Mouse (Mus musculus): ENCODE measurements at regions not wholly inside any gene's neighbourhood (a gene's known extent, or its start where the extent isn't known, plus 50 kb on each side); places are given as distances from the start of the nearest gene placed in this dataset.

DNA sequence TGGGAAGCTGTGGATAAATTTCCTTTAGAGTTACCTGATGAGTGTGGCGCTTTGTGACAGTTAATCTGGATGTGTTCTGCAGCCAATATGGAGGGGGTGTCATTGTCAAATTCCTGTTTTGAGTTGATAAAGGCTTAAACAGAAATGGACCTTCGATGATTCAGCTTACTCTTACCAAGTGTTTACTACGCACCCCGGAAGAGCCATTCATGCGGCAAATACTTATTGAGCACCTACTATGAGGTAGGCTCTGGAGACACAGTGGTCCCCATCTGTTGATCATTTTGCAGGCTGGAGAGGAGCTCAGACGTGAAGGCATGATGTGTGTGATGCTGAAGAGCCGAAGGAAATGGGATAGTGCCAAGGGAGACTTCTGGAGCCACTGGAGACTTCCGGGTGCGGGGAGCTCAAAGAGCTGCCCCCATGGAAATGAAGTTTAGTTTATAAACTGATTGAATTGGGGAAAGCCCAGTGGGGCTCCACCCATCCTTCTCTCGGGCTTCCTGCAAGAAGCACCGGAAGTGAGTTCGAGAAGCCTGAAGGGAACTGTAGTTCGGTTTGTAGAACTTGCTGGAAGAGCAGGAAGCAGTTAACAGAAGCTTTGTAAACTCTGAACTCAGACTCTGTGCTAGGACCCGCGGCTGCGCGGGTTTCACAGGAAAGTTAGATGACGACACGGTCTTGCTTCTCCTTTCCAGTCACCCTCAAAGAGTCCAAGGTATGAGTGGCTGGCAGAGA lies 187.7 kb downstream of the Katnal1 start:
- DNase-seq = peak in 1 of 2 experiments; percentile 17

DNA sequence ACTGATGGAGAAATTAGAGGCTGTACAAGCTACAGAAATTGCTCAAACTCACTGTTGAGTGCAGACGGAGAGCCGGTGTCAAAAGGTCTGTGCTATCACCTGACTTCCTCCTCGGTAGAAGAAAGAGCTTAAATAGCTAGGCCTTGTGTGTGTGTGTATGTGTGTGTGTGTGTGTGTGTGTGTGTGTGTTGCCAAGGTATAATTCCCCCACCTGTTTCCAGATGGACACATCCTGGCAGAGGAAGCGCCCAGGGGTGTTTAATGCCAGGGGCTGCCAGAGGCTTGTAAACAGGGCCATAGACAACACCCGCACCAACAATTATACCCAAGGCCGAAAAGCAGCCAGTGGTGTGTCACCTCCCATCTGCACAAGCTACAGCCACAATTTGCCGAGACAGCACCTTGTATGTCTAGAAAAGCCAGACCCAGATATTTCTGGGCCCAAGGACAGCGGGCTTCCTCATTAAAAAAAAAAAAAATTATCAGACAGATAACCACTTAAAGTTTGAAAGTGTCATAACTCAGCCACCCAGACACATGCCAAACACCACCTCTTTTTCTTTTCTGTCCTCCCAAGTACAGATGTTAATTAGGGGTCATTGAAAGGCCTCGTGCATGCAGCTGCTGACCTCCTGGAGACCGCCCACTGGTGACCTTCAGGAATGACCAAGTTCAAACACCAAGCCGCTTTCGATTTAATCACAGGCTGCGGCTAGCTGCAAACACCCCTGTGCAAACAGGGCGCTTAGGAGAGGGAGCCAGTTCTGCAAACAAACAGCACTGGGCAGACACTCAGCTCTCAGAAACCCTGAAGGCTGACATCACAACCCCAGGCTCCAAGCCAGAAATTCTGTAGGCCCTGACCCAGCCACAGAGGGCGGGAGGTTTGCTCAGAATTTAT lies 188.0 kb upstream of the Ubl3 start:
- DNase-seq = peak; percentile 86 to 89

DNA sequence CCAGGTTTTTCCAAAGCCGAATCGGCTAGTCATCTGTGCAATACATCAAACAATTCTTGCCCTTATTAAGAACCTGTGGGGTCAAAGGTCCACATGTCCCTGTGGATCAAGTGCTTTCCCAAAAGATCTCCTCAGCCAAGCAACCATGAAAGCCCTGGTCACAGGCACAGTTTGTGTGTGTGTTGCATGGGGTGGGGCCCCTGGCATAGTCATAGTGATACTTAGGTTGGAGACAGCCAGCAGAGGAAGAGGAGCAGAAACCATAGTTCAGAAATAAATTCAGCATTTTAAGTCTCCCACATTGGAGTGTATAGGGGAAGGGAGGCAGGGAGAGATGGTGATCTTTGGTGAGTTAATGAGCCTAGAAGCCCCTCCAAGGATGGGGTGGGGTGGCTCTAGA lies 187.1 kb upstream of the Ubl3 start:
- DNase-seq = no peak

DNA sequence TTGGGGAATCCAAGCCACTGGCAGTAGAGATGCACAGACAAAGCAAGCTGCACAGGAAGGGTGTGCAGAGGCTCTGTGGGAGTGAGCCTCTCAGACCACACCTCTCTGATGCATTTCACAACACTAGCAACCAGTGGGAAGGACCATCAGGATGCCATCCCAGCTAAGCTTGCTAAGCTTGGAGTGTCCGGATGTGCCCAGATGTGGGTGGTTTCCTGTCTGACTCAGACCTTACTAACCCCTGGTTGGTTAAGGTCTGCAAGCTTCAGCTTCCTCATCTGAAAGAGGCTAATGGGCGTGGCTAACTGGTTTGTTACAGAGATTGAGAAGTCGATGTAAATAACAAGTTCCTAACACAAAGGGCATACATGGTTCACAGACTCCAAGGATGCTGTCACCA lies 186.6 kb upstream of the Ubl3 start:
- no peak for DNase-seq

DNA sequence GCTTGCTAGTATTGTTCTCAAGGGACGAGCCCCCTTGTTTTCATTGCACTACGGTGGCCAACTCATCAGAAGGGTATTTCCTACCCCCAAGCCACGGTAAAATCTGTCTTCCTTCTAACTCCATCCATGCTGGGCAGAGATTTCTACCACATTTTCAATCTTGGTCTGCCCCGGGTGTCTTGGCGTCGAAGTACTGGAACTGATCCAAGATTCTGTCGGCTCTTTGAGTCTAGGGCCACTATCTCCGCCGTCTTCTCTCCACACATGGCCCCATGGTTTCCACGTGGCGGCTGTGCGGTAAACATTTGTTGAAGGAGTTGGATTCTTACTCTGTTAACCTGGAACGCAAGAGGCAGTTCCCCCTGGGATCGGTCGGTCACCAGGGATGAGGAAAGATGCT lies 177.0 kb upstream of the Ubl3 start:
- no peak for DNase-seq

DNA sequence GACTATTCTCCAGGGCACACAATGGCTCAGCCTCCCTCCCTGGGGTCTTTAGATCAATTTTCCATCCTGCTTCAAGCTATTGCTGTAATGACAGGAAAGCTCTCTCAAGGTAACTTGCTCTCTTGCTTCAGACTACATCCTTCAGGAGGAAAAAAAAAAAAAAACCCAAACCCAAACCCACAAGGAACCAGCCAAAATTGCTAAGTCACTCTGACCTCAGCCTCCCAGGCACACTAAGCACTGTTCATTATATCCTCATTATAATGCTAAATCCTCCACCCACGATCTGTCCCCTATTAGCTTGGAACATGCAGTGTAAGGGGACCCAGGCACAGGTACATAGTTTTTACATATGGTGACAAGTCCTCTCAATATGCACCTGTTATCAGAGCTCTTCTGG lies 175.9 kb upstream of the Ubl3 start:
- DNase-seq = no peak

DNA sequence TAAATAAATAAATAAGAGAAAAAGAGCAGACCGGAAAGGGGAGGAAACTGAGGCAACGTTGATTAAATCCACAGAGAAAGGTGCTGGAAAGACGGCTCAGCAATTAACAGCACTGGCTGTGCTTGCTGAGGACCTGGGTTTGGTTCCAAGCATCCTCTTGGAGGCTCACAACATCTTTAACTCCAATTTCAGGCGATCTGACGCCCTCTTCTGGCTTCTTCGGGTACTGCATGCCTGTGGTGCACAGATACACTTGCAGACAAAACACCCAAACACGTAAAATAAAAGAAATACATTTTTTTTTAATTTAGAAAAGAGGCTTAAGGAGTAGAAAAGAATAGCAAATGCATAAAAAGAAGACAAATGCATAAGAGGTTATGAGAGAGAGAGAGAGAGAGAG lies 173.9 kb upstream of the Ubl3 start:
- no peak for DNase-seq

DNA sequence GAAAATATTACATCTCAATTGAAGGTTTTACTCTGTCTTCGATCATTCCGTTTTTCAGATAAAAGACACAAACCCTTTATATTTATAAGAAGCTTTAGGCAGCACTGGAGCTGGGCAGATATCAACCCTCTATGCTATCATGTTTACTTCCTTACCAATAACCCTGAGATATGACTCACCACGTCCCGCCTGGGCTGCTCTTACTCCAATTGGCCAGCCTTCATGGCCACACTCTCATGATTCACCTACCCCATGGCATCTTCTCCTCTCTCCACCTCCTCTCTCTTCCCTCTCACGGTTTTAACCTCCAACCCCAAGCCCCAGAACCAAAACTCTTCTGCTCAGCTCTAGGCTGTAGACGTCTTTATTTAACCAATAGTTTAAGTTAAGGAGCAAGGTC lies 171.9 kb upstream of the Ubl3 start:
- peak; percentile 76 to 81 for DNase-seq

DNA sequence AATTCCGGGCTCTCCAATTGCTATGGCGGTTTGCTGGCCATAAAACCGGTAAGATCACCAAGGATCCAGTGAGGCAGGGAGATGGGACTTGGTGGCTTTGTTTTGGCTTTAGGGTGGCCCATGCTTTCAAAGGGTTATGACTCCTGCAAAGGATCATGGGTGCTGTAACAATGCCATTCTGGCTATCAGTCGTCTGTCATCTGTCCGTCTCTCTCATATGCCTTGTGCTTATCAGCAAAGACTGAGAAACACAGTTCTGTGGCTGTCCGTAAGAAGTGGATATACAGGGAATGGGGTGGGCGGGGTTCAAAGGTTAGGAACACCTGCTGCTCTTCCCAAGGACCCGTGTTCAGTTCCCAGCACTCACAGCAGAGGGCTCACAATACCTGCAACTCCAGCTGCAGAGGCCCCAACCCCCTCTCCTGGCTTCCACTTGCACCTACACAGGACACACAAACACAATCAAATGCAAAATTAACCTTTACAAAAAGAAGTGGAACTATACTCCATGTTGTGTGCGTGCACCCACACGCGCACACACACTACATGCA lies 171.2 kb upstream of the Ubl3 start:
- DNase-seq = no peak

DNA sequence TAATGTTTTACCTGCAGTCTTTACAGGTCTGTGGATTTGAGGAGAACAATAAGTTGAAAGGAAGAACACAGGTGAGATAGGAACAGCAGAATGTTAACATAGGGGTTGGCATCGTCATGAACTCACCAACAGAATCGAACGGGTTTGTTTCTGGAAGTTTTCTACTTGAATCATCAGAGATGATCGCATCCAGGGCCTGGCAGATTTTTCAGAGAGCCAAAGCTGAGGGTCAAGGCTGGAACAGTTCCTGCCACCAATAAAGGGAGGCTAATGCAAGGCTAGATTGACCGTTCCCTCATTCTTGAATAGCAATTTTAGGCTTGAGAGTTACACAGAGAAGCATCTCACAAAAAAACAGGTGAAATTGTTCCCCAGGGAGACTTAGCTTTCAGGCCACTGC lies 168.0 kb upstream of the Ubl3 start:
- DNase-seq = peak; percentile 43 to 54

DNA sequence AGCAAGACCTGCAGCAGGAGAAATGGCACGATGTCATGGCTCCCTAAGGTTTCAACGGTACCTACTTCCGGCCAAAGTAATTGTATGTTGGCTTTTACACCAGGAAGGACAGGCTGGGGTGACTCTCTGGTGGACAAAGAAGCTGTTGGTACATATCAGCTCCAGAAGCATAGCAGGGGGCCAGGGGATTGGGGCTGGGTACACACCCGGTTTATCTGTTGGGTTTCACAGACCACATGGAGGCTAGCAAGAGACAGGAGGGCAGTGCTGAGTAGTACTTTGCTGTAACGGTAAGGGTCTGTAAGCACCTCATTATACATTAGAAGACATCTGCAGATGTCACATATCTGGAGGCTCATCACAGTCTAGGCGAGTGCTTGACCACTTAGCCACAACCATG lies 164.0 kb upstream of the Ubl3 start:
- no peak for DNase-seq

DNA sequence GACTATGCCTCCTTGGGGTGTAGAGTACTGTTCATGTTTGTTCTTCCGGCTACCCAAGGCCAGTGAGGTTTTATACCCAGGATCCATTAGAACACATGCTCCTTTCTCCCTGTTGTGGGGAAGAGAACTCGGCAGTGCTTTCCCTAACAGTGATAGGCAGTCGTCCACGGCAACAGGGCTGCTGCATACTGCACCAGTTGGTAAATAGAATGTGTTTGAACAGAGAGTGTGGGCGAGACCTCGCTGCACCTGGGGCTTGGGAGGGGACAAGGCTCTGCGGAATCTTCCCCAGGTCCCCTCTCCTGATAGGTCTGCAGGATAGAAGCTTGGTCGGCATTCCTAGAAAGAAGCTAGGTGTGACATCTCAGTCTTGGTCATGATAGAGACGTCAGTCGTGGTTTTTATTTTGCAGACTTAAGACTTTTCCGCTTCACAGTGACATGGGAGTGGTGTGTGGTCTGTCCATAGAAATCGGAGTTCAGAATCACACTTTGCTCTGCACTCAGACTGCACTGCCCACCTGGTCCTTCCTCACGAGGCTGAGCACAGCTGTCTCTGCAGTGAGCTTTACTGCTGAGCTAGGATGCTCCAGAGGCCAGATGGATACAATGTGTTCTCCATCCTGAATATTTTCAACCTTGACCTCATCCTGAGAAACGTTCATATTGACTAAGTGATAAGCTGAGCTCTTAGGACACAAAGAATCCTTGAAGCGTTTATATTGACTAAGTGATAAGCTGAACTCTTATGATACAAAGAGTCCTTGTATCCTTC lies 162.8 kb upstream of the Ubl3 start:
- no peak for DNase-seq

DNA sequence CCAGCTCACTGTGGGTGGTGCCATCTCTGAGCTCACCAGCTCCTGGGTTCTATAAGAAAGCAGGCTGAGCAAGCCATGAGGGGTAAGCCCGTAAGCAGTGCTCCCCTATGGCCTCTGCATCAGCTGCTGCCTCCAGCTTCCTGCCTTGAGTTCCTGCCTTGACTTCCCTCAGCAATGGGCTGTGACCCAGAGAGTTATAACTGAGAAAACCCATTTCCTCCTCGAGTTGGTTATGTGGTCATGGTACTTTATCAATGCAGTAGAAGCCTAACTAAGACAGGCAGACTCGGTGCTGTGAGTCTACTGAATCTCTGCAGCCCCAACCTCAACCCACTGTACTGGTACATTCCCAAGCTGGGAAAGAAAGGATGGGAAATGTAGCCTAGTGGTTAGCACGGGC lies 162.2 kb upstream of the Ubl3 start:
- DNase-seq = no peak

DNA sequence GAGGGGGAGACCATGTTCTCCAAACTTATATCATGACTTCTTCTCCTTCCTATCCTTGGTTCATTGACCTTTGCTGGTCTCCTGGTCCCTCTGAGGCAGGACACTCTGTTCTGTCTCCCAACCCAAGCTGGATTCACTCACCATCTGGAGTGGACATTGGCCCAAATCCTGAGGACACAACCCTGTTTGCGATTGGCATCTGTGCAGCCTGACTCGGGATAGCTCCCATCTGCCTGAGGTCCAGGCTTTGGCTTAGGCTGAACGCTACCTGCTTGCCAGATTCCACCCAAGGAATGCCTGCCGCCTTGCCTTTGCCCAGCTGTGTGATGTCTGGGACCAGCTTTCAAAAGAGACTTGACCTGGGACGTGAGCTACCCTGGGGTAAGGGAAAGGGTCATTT lies 161.2 kb upstream of the Ubl3 start:
- no peak for DNase-seq

DNA sequence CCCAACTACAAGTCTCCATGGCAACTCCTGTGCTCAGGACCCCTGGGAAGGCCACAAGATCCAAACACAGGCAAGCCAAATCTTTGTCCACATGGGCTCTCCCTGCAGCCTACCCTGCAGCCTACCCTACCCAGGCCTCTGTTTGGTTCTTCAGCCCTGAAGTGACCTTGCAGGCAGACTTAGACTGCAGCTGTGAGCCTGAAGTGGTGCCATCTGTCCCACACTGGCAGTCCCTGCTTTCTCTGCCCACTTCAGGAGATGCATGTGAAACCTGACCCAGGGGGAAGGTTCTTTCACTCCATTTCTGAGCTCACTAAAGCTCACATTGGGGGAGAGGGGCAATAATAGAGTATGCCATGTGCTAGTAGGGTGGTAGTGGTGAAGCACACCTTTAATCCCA lies 160.4 kb upstream of the Ubl3 start:
- DNase-seq = no peak

DNA sequence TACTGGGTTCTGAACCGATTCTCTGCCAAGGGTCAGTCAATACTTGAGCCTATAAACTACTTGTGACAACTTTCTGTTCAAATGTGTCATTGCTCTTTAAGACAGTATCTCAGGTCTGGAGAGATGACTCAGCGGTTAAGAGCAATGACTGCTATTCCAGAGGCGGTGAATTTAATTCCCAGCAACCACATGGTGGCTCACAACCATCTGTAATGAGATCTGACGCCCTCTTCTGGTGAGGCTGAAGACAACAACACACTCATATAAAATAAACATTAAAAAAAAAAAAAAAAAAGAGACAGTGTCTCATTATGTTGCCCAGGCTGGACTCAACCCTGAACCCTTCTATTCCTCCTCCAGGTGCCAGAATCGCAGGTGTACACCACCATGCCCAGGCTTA lies 159.0 kb upstream of the Ubl3 start:
- DNase-seq = no peak

DNA sequence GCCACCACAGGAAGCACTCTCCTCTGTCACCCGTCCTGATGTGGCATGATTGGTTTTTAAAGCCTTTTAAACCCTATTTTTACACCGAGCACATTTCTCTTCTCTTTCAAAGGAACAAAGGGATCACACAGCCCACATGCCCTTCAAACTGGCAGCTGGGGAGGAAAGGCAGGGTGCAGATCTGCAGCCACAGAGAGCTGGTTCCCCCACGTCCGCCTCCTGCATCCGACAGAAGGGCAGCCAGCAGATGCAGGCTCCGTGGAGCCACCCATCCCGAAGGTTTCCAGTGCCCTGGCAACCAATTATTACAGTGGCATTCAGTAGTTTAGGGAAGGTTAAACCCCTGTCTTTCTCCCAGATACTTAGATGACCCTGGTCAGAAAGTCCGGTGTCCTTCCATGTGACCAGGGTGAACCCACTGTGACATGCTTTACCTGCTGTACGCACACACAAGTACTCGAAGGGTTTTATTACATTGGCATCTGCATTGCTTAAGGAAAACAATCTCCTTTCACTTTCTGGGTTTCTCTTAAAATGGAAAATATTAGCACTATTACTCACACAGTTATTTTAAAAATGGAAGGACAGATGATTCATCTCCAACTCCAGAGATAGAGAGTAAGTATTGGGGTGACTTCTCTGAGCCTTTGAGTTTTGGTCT lies 156.7 kb upstream of the Ubl3 start:
- peak; percentile 35 to 52 for DNase-seq

DNA sequence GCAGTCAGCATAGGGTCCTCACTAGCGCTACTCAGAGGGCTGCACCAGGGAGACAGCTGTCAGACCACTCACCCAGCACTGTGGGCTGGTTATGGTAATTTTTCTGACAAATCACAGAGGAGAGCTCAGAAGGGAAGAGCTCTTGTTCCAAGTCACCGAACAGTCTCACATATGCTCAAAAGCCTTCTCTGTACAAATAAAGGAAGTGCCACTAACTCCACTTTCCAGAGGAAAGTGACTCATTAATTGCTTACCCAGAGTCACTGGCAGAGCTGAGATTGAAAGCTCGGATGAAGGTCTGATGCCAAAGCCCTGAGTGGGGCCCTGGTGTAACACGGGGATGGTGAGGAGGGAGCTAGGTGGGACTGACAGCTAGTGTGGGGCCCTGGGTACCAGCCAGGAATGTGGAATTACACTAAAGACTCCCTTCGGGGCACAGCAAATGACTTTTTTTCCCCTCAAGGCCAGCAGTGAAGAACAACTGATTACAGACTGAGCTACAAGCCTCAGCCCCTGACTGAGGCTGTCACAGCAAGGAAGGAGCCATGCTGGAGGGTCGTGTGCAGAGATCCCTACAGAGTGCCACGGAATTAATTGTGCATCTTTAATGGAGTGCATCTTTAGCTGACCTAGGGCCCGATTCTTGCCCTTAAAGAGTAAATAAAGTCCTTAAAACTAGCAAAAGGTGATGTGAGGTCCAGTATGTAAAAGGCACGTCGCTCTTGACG lies 155.6 kb upstream of the Ubl3 start:
- DNase-seq = peak; percentile 46 to 58

DNA sequence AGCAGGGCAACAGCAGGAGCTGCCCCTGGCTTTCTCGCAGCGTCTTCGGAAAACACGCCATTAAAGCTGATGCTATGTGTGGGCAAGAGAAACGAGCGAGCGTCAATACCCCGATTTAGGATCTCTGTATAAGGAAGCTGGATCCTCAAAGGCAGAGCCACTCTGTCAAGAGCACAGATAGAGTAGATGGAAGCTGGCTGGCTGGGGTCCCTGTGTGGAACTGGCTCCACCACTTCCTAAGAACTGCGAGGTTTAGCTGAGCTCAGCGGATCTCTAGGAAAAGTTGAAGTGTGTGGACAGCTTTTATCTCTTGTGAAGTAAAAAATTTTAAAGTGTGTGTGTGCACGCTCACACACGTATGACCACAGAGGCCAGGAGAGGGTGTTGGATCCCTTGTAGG lies 154.7 kb upstream of the Ubl3 start:
- no peak for DNase-seq

DNA sequence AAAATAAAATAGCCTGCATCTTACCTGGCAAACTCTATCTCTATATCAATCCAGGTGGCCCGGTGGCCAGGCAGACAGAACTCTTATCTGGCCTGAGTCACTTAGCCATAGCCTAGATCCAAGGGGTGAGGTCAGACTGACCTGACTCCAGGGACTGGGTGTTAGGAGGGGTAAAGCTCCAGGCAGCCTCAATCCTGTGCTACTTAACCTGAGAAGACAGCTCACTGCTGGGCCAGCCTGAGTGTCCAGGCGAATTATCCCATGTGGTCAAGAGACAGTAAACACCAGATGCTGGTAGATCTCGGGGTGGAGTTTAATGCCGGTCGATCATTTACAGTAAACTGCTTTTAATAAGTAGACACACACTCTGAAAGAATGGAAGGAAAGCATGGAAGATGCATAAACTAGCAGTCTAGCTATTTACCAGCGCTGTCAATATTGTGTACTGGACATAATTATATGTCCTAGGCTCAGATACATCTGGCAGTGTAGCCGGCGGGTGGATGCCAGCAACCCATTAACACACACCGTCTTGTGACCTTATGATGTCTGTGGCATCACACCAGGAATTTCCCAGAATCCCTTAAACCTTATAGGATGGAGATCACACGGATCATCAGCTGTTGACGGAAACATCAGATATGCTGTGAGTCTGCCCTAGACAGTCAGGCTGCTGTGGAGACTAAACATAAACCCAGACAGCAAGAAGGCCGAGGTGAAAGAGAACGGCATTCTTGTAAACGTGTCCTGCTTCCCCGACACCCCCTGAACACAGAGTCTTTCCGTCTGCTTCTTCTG lies 153.9 kb upstream of the Ubl3 start:
- no peak for DNase-seq
